Mouse (Mus musculus): ENCODE results near the gene Tcte3. TPM values are rescaled to one million over a fixed set of nuclear protein-coding genes. Genes with fewer than 3 reads are reported as not detected.
"Not testable (repeated sequence)": the region's sequence is repeated elsewhere in the genome, so short reads cannot be mapped to it uniquely, and the experiment has no call there.

The Tcte3 gene
- polyA plus RNA-seq (2014; fragmentation: Nextera tagmentation; extraction: Ambion mirVana): 0.68 TPM in 1 of 2 replicates, not detected in the other

DNA sequence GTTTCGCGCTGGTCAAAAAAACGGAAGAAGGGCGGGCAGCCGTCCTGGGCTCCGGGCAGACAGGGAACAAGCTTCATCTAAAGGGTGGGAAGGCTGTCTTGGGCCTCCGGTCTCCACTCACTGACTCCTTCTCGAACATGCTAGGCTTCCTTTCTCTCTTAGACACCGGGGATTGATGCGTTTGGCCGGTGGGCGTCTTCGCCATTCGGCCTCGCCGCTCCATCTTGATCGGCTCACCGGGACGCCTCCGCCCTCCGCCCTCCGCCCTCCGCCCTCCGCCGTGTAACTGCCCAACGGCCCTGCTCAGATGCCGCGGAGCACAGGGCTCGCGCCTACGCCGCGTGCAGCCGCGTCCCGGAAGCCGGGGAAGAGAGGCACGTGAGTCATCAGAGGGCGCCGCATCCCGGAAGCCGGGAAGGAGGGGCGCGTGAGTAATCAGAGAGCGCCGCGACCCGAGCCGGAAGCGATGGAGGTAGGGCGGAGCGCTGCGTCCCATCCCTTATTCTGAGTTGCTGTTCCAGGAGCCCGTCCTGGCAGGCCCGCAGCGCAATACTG, at the start of gene Tcte3, which contains the start of the genes Ermard and Gm3448:
TSS of gene Tcte3 (minus strand) at position 314 of the 555 bp plus-strand sequence.
TSS of gene Ermard (plus strand) at position 34 of the 555 bp plus-strand sequence.
TSS of gene Gm3448 (minus strand) at position 363 of the 555 bp plus-strand sequence.
- not testable (repeated sequence) for H3K9me3 ChIP-seq (ENCODE audit: control insufficient read depth, low read length); H3K27me3 ChIP-seq (ENCODE audit: control insufficient read depth, insufficient read depth, low read length); DNase-seq (ENCODE audit: low spot score, missing footprints); H3K27ac ChIP-seq (ENCODE audit: low read depth, low read length); H3K4me1 ChIP-seq (ENCODE audit: control insufficient read depth, insufficient read depth, low read length); H3K9ac ChIP-seq (ENCODE audit: low read length); H3K4me2 ChIP-seq; H3K36me3 ChIP-seq (ENCODE audit: control insufficient read depth, insufficient read depth, low read length); H3K4me3 ChIP-seq (ENCODE audit: low read depth, low read length)
- ATAC-seq (ENCODE audit: low FRiP score): peak; percentile 98
- WGBS: 0% methylated on average over 12 of the region's 56 CpGs

DNA sequence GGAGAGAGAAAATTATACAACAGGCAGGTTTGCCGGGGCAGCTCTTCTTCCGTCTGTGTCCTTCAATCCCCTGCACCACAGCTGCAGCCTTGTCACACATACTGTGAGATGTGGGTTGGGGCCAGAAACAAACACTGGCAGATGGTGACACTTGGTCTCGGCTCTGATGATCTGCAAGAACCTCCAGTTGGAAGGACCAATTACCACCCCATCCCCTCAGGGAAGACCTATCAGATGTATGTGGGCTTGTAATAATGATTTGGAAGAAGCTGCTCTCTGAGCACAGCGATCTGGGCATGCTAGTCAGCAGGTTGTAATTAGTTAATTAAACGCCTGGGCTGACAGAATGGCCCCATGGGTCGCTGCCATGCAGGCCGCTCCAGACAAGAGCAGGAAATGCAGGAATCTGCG, 47.3 kb upstream of the Tcte3 start:
- WGBS: 35% methylated on average over 8 of the region's 8 CpGs
- Histone ChIP-seq H3K9ac (ENCODE audit: low read length) (no peak overlapping the region), H3K27me3 (ENCODE audit: control insufficient read depth, insufficient read depth, low read length) (no peaks in the 10 kb centered on the region), H3K4me2 (no peak overlapping the region), H3K27ac (ENCODE audit: low read depth, low read length) (peak overlapping the region; percentile 35), H3K9me3 (ENCODE audit: control insufficient read depth, low read length) (no peaks in the 10 kb centered on the region), H3K4me3 (ENCODE audit: low read depth, low read length) (no peak overlapping the region), H3K4me1 (ENCODE audit: control insufficient read depth, insufficient read depth, low read length) (peaks cover 10% of the 10 kb centered on the region), H3K36me3 (ENCODE audit: control insufficient read depth, insufficient read depth, low read length) (no peaks in the 10 kb centered on the region)
- DNase-seq (ENCODE audit: low spot score, missing footprints) (no peak), ATAC-seq (ENCODE audit: low FRiP score) (peak; percentile 74)

DNA sequence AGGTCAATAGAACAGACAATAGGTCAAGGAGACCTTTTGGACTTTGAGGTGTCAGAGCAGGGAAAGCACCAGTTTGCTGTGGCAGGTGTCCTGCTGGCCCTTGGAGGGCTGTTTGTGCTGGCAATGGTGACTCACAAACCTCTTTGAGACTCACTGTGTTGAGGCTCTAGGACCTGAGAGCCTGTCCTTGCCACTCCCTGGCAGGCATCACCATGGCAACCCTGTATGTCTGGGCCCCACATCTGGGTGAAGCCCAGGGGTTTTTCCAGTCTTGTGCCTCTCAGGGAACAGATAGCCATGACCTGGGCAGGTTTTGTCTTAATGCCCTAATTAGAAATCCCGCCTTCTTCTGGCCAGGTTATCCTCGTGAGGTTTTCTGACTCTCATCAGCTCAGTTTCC, 46.9 kb upstream of the Tcte3 start:
- WGBS: 35% methylated on average over 2 of the region's 2 CpGs
- Histone ChIP-seq H3K36me3 (ENCODE audit: control insufficient read depth, insufficient read depth, low read length) (no peaks in the 10 kb centered on the region), H3K4me1 (ENCODE audit: control insufficient read depth, insufficient read depth, low read length) (peaks cover 8% of the 10 kb centered on the region), H3K9ac (ENCODE audit: low read length) (no peak overlapping the region), H3K27me3 (ENCODE audit: control insufficient read depth, insufficient read depth, low read length) (no peaks in the 10 kb centered on the region), H3K27ac (ENCODE audit: low read depth, low read length) (peak overlapping the region; percentile 35), H3K4me3 (ENCODE audit: low read depth, low read length) (no peak overlapping the region), H3K9me3 (ENCODE audit: control insufficient read depth, low read length) (no peaks in the 10 kb centered on the region), H3K4me2 (no peak overlapping the region)
- ATAC-seq (ENCODE audit: low FRiP score): peak; percentile 47
- no peak for DNase-seq (ENCODE audit: low spot score, missing footprints)

DNA sequence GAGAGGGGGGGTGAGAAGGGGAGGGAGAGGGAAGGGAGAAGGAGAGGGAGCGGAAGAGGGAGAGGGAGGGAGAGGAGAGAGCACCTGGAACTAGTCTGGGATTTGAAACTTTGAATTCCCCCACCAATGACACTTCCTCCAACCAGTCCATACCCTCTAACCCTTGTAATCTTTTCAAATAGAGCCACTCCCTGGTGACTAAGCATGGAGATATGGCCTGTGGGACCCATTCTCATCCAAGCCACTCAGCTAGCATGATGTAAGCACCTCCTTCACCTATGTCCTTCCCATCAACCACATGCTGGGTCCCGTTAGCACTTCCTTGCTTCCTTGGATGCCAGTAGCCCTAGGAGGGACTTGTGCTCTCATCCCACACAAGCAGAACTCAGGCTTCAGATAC, 43.7 kb upstream of the Tcte3 start:
- Histone ChIP-seq H3K4me1 (ENCODE audit: control insufficient read depth, insufficient read depth, low read length) (peaks cover 16% of the 10 kb centered on the region), H3K9me3 (ENCODE audit: control insufficient read depth, low read length) (no peaks in the 10 kb centered on the region), H3K4me2 (no peak overlapping the region), H3K27ac (ENCODE audit: low read depth, low read length) (no peak overlapping the region), H3K36me3 (ENCODE audit: control insufficient read depth, insufficient read depth, low read length) (no peaks in the 10 kb centered on the region), H3K9ac (ENCODE audit: low read length) (no peak overlapping the region), H3K27me3 (ENCODE audit: control insufficient read depth, insufficient read depth, low read length) (no peaks in the 10 kb centered on the region), H3K4me3 (ENCODE audit: low read depth, low read length) (no peak overlapping the region)
- ATAC-seq (ENCODE audit: low FRiP score): no peak
- DNase-seq (ENCODE audit: low spot score, missing footprints): peak; percentile 69
- WGBS: 78% methylated on average over 2 of the region's 2 CpGs

DNA sequence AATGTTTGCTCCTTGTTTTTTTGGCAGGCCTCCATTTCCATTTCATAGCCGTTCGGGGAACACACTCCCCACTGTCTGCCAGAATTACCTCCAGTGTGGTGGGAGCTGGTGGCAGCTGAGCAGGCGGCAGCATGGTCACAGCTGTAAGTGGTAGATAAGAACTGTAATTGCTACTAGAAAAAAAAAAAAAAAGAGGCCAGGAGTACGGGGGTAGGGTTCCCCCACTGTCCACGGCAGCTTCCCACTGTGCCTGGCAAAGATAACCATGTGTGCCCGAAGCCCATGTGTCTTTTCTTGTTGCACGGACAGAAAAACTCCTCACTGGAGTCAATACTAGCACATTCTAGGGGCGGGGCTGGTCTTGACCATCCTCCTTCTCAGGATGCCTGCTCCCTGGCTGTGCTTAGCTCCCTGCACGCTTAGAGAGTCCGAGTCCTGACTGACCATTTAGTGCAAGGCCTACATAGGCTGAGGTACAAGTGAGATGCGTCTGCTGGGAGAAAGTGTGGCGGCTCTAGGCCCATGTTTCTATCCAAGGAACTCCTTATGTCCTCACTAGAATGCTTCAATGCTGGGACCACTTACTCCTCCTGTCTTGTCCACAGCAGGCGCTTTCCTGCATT, 43.0 kb upstream of the Tcte3 start:
- ATAC-seq (ENCODE audit: low FRiP score) (peak; percentile 22; the same call in 1 of the 2 replicates), DNase-seq (ENCODE audit: low spot score, missing footprints) (peak; percentile 61)
- H3K36me3 ChIP-seq (ENCODE audit: control insufficient read depth, insufficient read depth, low read length): no peaks in the 10 kb centered on the region
- no peak overlapping the region for H3K4me2 ChIP-seq
- no peaks in the 10 kb centered on the region for H3K27me3 ChIP-seq (ENCODE audit: control insufficient read depth, insufficient read depth, low read length)
- H3K9me3 ChIP-seq (ENCODE audit: control insufficient read depth, low read length): no peaks in the 10 kb centered on the region
- 73% methylated on average over 13 of the region's 13 CpGs for WGBS
- no peak overlapping the region for H3K4me3 ChIP-seq (ENCODE audit: low read depth, low read length)
- peaks cover 16% of the 10 kb centered on the region for H3K4me1 ChIP-seq (ENCODE audit: control insufficient read depth, insufficient read depth, low read length)
- H3K27ac ChIP-seq (ENCODE audit: low read depth, low read length): no peak overlapping the region; the same call in 1 of the 2 replicates
- H3K9ac ChIP-seq (ENCODE audit: low read length): no peak overlapping the region

DNA sequence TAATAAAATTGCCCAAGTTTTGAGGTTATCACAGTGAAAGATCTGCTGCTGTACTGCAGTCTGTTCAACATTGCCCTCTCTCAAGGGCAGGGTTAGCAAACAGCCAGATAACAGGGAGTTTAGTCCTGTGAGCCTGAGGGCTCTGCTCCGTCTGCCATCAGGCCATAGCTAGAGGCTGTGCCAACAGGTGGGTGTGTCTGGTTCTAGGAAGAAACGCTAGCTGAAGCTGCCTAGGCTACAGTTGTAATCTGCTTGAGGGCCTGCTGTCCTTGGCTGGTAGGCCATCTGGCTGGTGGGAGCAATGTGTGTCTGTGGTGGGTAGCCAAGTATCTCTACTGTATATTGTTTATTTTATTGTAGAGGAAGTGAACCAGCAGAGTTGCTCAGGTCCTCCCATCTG, 36.2 kb upstream of the Tcte3 start:
- no peak overlapping the region for H3K9ac ChIP-seq (ENCODE audit: low read length)
- 55% methylated on average over 2 of the region's 2 CpGs for WGBS
- H3K27me3 ChIP-seq (ENCODE audit: control insufficient read depth, insufficient read depth, low read length): no peaks in the 10 kb centered on the region
- peaks cover 8% of the 10 kb centered on the region; the same call in 1 of the 2 replicates for H3K4me1 ChIP-seq (ENCODE audit: control insufficient read depth, insufficient read depth, low read length)
- DNase-seq (ENCODE audit: low spot score, missing footprints): no peak
- no peaks in the 10 kb centered on the region for H3K9me3 ChIP-seq (ENCODE audit: control insufficient read depth, low read length)
- no peak overlapping the region for H3K4me2 ChIP-seq
- ATAC-seq (ENCODE audit: low FRiP score): no peak
- H3K27ac ChIP-seq (ENCODE audit: low read depth, low read length): no peak overlapping the region
- H3K4me3 ChIP-seq (ENCODE audit: low read depth, low read length): no peak overlapping the region
- no peaks in the 10 kb centered on the region for H3K36me3 ChIP-seq (ENCODE audit: control insufficient read depth, insufficient read depth, low read length)

DNA sequence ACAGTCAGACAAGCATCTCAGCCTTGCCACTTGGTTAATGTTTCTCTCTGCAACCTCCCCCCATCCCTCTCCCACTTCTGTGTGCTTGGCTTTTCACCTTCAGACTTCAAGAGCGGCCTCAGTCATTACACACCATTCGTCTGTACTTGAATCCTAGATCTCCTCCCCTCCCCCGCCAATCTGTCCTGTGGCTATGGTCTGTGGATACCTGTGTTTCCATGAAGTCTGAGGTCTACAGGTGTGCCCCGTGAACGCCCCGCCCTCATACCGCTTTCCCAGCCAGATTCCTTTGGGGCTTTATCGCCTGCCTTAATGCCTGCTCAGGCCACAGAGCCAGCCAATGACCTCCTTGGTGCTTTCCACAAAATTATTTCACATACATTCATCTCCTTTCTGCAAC, 33.7 kb upstream of the Tcte3 start:
- no peak overlapping the region for H3K4me2 ChIP-seq

DNA sequence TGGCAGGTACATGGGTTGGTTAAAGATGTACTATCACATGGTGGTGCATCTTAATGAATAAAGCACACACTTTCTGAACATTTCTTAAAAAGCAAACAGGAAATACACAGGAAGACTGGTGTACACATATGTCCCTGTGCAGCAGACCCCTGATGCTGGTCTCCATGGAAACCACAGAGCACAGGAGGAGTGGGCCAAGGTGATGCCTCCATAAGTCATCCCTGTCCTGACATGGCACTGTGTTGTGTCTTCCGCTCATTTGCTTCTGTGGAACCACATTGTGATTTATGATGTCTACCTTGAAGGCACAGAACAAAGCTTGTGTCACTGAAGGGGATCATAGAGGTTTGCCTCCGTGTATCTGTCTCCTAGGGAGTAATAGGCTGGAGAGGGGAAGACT, 30.9 kb upstream of the Tcte3 start:
- H3K4me1 ChIP-seq (ENCODE audit: control insufficient read depth, insufficient read depth, low read length): no peaks in the 10 kb centered on the region
- no peaks in the 10 kb centered on the region for H3K9me3 ChIP-seq (ENCODE audit: control insufficient read depth, low read length)
- H3K9ac ChIP-seq (ENCODE audit: low read length): no peak overlapping the region
- ATAC-seq (ENCODE audit: low FRiP score) (no peak), DNase-seq (ENCODE audit: low spot score, missing footprints) (no peak)
- H3K4me3 ChIP-seq (ENCODE audit: low read depth, low read length): no peak overlapping the region
- H3K36me3 ChIP-seq (ENCODE audit: control insufficient read depth, insufficient read depth, low read length): no peaks in the 10 kb centered on the region
- H3K27me3 ChIP-seq (ENCODE audit: control insufficient read depth, insufficient read depth, low read length): no peaks in the 10 kb centered on the region
- 79% methylated on average over 2 of the region's 2 CpGs for WGBS
- H3K4me2 ChIP-seq: no peak overlapping the region
- no peak overlapping the region for H3K27ac ChIP-seq (ENCODE audit: low read depth, low read length)

More for the DNA sequence above, 33.7 kb upstream of the Tcte3 start:
- Histone ChIP-seq H3K9me3 (ENCODE audit: control insufficient read depth, low read length) (no peaks in the 10 kb centered on the region), H3K4me1 (ENCODE audit: control insufficient read depth, insufficient read depth, low read length) (no peaks in the 10 kb centered on the region), H3K9ac (ENCODE audit: low read length) (no peak overlapping the region), H3K36me3 (ENCODE audit: control insufficient read depth, insufficient read depth, low read length) (no peaks in the 10 kb centered on the region), H3K4me3 (ENCODE audit: low read depth, low read length) (no peak overlapping the region), H3K27me3 (ENCODE audit: control insufficient read depth, insufficient read depth, low read length) (no peaks in the 10 kb centered on the region), H3K27ac (ENCODE audit: low read depth, low read length) (no peak overlapping the region)
- 80% methylated on average over 8 of the region's 8 CpGs for WGBS
- ATAC-seq (ENCODE audit: low FRiP score) (no peak), DNase-seq (ENCODE audit: low spot score, missing footprints) (no peak)

DNA sequence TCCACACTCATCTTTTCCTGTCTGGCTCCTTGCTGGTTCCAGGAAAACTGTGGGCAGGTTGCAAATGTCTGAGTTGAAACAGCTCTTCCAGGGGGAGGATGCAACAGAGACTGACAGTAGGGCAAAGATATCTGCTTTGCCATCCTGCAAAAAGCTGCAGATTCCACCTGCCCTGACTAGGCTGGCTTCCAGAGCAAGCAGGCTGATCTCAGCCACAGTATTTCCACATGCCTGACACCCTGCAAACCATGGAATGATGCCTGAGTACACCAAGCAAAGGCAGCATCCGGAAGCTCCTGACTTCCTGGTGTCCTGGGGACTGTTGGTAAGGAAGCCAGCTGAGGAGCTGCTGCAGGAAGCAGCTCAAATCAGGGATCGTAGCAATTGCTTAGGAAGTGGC, 27.8 kb upstream of the Tcte3 start:
- Histone ChIP-seq H3K36me3 (ENCODE audit: control insufficient read depth, insufficient read depth, low read length) (no peaks in the 10 kb centered on the region), H3K4me3 (ENCODE audit: low read depth, low read length) (no peak overlapping the region), H3K9ac (ENCODE audit: low read length) (no peak overlapping the region), H3K9me3 (ENCODE audit: control insufficient read depth, low read length) (no peaks in the 10 kb centered on the region), H3K27ac (ENCODE audit: low read depth, low read length) (no peak overlapping the region), H3K4me2 (no peak overlapping the region), H3K27me3 (ENCODE audit: control insufficient read depth, insufficient read depth, low read length) (no peaks in the 10 kb centered on the region), H3K4me1 (ENCODE audit: control insufficient read depth, insufficient read depth, low read length) (peaks cover 8% of the 10 kb centered on the region)
- DNase-seq (ENCODE audit: low spot score, missing footprints) (no peak), ATAC-seq (ENCODE audit: low FRiP score) (no peak)
- 77% methylated on average over 2 of the region's 2 CpGs for WGBS

Data from midbrain, embryonic 11.5 days (tissue).